Mouse (Mus musculus) heart, postnatal 0 days (tissue): ENCODE results near the gene Brap.

ENCODE experiments used
- CTCF ChIP-seq: IDR thresholded peaks from 2 replicates; pipeline ENCODE4 v1.5.1; 2016; ENCODE audit warnings: antibody characterized with exemption, control low read depth, low read depth
- EP300 ChIP-seq: IDR thresholded peaks from 2 replicates; pipeline ENCODE4 v1.6.1; 2016; ENCODE audit warnings: antibody characterized with exemption, low read depth

GRCm38 (mm10) chr5:121690482-121691211 is 30.3 kb downstream of the Brap start:
- TF ChIP-seq CTCF = no peak
- no peak for TF ChIP-seq EP300
